Mouse (Mus musculus) liver, adult 2 months (tissue): ENCODE measurements around the gene Txnrd1.

Experiments
- CTCF ChIP-seq: fragments of 200-500 bp; IDR thresholded peaks from 2 replicates; pipeline ENCODE4 v1.5.1; 2011; ENCODE audit warnings: low read depth, low read length, control low read depth
- POLR2A ChIP-seq: fragments of 200-500 bp; IDR thresholded peaks from 2 replicates; pipeline ENCODE4 v1.6.1; 2011; ENCODE audit warnings: low read length, control low read depth; ENCODE audit not compliant: insufficient read depth; ENCODE audit errors: extremely low read depth

DNA sequence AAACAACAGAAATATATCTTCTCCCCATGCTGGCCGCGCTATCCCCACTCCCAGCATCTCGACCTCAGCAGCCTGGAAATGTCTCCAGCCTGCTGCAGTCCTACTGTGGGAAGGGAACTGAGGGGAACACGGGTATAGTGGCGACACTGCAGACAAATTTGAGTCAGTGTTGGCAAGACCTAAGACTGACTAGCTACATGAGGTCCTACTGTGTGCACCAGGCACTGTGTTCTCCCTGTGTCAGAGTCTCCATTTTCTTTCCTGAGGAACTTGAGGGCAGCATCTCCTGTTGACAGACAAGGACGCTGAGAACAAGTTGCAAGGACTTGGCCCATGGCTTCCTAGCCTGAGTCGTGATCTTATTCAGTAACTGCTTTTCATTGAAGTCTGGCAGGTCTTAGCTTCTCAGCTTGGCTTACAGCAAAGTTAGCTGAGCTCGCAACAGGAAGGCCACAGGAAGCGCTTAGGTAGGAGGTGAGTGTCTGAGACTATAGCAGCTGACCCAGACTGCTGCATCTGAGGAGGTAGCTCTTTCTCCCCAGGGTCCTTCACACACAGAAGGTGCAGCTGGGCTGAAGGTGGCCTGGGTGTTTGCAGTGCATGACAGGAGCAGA is 58.8 kb downstream of the Txnrd1 start:
- TF ChIP-seq CTCF (no peak), POLR2A (no peak)
